Mouse (Mus musculus) forelimb bud, embryonic 11.5 days (tissue): ENCODE results near the gene Ccdc130.
A peak's percentile ranks its signal among the peaks of the same experiment; 100 is the strongest.

ENCODE experiments used
- DNase-seq: peaks from one replicate; pipeline ENCODE4 v3.0.0-alpha.2; 2012; ENCODE audit warnings: low read depth, low spot score

Gene Ccdc130

GRCm38 (mm10) chr8:84237542-84238229 lies 32.5 kb downstream of the Ccdc130 start:
- DNase-seq, result no peak

DNA sequence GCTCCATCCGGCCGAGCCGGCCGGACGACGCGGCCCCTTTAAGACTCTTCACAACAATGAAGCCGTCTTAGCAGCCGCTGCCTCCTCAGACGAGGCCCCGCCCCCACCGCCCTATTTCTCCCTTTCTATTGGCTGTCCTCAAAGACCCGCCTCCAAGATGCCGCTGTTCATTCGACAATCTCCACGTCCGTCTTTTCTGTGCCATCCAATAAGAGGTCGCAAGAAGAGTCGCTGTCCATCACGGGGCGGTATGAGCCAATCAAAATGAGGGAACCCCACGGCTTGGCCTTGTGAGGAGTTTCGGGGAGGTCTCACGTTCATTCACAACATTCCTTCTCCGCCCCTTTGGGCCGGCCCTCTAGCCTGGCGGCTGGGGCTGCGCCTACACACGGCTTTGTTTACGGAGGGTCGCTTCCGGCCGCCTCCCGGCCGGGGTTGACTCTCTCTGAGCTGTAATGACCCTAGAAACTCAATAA lies 33.1 kb downstream of the Ccdc130 start, which contains the start of gene Zswim4:
Gene Zswim4 (minus strand): TSS at position 58 of the 476 bp plus-strand sequence.
- DNase-seq, result peak; percentile 100

GRCm38 (mm10) chr8:84236410-84236997 lies 33.7 kb downstream of the Ccdc130 start:
- DNase-seq, result no peak

- DNase-seq, result no peak
Observed at GRCm38 (mm10) chr8:84235746-84236409, 34.3 kb downstream of the Ccdc130 start.

DNA sequence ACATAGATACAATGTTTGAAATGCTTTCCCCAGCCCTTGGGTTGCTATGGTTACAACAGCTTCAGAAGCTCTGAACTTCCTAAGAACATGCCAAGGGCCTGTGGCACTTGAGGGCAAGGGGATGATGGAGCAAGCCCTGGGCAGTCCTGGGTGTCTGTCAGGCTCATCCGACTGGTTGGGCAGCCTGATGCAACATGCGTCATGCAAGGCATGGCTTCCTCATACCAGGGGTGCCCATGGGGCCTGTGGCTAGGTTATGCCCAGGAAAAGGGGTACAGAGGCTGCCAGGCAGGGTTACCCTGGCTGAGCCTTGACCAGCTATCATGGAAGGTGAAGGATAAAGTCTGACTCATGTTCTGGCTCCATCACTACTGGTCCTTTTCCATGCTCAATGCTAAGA lies 37.1 kb downstream of the Ccdc130 start:
- no peak for DNase-seq

GRCm38 (mm10) chr8:84230735-84231134 lies 39.4 kb downstream of the Ccdc130 start:
- DNase-seq, result no peak

- DNase-seq, result no peak
Observed at GRCm38 (mm10) chr8:84223322-84224029, 46.7 kb downstream of the Ccdc130 start.

DNA sequence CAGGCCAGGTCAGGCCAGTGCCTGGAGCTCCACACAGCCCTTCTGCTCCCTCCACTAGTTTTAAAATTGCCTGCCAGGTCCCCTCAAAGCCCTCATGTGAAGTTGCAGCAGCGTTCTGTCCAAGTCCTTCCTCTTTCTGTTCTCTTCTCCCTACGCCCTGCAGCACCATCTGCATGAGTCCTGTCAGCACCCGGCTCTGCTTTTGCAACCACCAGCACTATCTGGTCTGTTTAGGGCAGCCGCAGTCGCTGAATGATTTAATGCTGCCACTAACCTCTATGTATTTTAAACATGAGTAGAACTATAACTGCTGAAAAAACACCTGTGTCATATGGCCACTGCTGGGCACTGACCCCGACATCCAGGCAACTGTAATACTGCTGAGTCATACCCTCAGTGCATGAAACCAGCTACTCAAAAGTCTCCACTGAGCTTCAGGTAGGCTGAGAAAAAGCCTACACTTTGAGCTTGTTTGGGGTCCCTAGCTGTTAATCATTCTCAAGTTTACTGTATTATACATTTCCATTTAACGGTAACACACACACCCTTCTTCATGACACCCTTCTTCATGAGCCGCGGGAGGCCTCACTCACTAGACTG lies 47.5 kb downstream of the Ccdc130 start:
- DNase-seq, result no peak

DNA sequence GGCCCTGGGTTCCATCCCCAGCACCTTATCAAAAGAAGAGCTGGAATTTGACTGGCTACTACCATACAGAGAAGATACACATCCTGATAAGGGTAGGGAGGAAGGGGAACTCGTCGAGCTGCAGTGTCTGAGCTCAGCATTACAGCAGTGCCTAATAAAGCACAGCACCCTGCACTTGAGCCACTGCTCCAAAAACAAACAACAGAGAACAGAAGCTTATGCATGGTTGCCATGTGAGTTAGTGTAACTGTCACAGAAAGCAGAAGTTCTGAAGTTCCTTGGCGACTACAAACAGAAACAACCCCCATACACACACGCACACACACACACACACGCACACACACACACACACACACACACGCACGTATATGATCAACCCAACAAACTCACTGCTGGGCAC lies 50.1 kb downstream of the Ccdc130 start:
- no peak for DNase-seq

GRCm38 (mm10) chr8:84218143-84218542 lies 52.0 kb downstream of the Ccdc130 start:
- no peak for DNase-seq

DNA sequence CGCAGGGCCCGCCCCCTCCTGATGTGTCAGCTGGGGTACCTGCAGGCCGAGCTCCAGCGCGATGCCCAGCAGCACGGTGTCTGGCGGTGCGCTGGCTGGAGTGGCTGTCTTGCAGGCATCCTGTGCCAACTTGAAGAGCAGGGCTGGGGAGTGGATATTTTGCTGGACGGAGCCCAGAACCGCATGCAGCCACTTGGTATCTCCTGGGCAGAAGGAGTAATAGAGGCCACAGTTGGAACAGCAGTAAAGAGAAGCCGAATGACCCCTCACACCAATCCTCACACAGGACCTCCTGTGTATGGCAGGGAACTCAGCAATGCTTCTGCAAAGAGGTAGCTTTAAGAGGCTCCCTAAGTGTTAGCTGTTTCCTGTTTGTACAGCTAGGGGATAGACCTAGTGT lies 53.0 kb downstream of the Ccdc130 start:
- no peak for DNase-seq

DNA sequence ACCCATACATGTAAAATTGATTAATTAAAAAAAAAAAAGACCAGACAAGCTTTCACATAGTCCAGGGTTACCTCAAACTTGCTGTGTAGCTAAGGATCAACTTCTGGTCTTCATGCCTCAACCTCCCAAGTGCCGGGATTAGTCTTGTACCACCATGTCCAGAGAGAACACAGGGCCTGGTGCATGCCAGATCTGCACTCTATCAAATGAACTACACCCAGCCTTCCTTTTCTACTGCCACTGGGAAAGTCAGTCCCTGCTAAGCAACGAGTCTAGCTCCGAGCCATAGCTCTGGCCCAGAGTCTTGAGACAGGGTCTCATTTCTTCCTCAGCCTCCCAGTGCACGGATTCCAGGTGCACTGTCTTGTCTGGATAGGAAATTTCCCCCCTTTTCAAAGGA lies 56.9 kb downstream of the Ccdc130 start:
- no peak for DNase-seq

GRCm38 (mm10) chr8:84211881-84212563 lies 58.2 kb downstream of the Ccdc130 start:
- DNase-seq, result no peak

- no peak for DNase-seq
Observed at GRCm38 (mm10) chr8:84211202-84211601, 59.0 kb downstream of the Ccdc130 start.

- DNase-seq, result peak; percentile 79
Observed at GRCm38 (mm10) chr8:84210167-84210791, 59.9 kb downstream of the Ccdc130 start.

- no peak for DNase-seq
Observed at GRCm38 (mm10) chr8:84208381-84209380, 61.5 kb downstream of the Ccdc130 start.

DNA sequence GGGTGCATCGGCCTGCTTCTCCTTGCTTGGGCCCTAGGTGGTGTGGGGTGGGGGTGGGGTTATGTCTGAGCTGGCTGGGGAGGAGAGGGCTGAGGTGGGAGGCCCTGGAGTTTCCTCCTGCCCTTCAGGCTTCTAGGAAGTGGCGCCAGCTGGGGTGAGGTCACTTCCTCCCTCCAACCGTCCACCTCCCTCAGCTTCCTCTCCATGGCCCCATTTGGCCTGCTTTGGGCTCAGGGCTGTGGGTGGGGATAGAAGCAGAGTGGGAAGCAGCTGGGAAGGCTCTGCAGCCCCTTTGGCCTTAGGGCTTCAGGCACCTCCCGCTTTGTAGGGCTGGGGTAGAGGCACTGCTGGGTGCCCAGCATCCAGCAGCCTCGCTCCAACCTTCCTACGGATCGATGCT lies 62.4 kb downstream of the Ccdc130 start:
- no peak for DNase-seq
